Mouse (Mus musculus) heart, adult 9 months (tissue): ENCODE results near the gene 4930426L09Rik.
"Not testable (repeated sequence)": the region's sequence is repeated elsewhere in the genome, so short reads cannot be mapped to it uniquely, and the experiment has no call there.

ENCODE experiments used
- DNase-seq, 2 experiments: peaks; one replicate each; pipeline ENCODE4 v3.0.0; 2022; ENCODE audit warnings: low spot score in 2 of 2

Gene 4930426L09Rik

DNA sequence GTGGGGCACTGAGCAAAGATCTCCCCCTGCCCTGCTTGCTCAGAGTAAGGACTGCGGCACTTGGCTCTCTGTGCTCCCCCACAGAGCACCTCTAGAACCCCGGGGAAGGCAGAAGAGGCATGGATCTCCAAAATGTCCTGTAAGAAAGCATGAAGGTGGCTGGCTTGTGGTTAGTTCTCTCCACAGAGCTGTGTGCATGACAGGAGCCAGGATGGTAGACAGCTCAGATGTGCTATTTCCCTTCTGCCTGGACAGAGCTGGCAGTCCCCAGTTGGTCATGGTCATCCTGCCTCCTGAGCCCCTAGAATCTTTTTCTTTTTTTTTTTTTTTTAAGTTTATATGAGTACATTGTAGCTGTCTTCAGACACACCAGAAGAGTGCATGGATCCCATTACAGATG lies 27.7 kb upstream of the 4930426L09Rik start:
- no peak for DNase-seq

DNA sequence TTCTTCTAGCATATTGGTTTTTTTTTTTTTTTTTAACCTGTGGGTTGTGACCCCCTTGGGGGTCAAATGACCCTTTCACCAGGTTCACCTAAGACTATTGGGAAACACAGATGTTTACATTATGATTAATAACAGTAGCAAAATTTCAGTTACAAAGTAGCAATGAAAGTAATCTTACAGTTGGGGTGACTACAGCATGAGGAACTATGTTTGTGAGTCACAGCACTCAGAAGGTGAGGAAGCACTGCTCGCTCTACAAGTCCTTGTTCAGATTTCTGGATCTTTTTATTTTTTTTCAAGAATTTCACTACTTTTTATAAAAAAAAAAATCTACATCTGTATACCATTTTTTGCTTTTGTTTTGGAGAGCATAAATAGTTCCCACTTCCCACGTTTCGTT lies 26.6 kb upstream of the 4930426L09Rik start:
- no peak for DNase-seq

DNA sequence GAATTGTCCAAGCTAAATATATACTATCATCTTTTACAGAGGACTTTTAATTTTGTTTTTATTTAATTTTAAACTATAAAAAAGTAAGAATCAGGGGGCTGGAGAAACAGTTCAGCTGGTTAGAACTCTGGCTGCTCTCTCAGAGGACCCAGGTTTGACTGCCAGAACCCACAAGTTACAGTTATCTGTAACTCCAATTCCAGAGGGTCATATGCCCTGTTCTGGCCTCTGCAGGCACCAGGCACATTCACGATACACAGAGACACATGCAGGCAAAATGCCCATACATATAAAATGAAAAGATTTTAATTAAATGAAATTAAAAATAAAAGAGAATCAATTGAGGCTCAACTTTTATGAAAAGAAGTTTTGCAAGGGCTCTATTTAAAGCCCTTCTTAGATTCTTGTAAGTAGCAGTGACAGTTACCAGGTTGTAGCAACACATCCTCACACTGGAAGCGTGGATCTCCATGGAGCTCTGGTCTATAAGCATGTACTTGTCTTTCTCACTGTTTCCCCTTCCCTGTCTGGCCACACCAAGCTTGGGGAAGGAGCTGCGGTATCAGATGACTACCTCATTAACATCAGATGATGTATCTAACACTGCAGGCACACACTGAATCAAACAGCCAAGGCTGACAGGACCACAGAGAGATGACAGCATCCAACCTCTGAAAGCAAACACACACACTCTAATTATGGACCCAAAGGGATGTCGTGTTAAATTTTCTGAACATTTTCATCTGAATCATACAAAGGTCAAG lies 23.1 kb upstream of the 4930426L09Rik start:
- DNase-seq = no peak

DNA sequence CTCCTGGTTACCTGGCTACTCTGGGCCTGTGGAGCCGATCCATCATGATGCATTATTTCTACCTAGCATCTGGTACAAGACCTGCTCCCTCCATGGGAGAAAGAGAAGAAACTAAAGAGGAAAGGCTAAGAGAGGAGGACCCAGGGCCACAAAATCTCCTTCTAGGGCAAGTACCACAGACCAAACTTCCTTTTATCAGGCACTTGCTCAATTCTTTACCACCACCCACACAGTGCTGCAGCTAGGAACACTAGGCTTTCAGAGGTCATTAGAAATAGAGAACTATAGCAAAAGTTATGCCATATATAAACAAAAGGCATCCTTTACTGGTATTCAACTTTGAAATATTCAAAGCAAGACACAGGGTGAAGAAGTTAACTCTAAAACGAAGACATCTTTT lies 22.0 kb upstream of the 4930426L09Rik start:
- DNase-seq = peak in 1 of 2 experiments; percentile 5

DNA sequence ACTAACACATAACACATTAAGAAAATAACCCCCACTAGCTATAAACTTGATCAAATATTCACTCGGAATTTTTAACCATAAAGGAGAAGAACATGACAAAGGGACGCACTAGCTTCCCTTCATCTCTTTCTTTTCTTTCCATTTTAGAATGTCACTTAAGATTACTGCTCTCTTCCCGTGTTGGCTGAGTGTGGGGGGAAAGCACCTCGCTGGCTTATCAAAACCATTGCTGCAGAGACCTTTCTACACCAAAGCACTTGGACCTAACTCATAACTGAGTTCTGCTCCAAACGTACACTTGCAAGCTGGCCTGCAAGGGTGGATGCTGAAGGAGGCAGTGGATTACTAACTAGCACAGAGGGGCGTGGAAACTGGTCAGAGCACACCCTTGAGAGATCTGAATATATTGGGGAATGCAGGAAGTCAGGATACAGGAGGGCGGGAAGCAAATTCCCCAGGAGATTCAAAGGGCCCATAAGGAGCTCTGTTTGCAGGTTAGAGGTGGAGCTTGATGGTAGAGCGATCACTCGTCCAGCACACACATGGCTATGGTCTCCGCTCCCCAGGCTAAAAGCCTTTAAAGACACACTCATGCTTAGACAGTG lies 20.8 kb upstream of the 4930426L09Rik start:
- DNase-seq = no peak

DNA sequence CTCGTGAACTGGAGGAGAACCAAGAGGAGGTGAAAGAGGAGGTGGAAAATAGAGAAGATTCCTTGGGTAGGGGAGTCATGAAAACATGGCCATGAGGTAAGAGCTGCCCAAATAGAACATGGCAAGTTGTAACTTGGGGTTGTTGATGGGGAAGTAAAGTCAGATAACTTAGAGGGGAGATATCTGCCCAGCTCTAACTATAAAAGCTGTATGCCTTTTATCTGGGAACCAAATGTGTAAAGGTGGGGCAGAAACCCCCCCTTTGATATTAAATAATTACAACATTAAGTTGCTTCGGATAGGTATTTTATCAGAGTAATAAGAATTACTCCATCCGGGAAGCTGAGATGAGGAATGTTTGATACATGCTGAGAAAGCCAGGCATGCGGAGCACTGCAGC lies 19.1 kb upstream of the 4930426L09Rik start:
- no peak for DNase-seq

DNA sequence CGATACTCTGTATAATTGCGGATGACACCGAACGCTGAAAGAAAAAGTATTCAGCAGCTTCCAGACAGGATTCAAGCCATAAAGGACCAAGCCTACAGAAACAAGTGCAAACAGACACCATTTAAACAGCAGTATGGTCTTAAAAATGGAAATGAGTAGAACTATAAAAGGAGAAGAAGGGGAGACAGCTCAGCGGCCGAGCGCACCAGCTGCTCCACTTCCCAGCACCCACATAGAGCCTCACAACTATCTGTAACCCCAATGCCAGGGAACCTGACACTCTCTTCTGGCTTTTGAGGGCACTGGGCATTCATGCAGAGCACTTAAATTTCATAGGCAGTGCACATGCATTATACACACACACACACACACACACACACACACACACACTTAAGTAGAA lies 18.5 kb upstream of the 4930426L09Rik start:
- DNase-seq = no peak

DNA sequence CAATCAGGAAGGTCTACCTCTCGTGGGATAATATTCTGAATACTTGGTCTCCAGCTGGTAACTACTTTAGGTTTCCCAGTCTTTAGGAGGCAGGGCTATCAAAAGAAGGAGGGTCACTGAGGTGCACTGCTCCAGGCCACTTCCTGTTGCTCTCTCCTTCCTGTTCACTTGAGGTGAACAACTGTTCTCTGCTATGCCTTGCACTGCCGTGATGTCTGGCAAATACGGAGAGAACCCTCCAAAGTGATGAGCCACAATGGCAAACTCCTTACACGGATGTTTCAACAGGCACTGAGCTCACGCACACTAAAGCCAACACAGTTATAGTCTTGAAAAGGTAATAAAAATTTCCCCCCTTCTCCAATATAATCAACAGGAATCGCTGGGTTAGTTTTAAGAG lies 15.6 kb upstream of the 4930426L09Rik start:
- no peak for DNase-seq

DNA sequence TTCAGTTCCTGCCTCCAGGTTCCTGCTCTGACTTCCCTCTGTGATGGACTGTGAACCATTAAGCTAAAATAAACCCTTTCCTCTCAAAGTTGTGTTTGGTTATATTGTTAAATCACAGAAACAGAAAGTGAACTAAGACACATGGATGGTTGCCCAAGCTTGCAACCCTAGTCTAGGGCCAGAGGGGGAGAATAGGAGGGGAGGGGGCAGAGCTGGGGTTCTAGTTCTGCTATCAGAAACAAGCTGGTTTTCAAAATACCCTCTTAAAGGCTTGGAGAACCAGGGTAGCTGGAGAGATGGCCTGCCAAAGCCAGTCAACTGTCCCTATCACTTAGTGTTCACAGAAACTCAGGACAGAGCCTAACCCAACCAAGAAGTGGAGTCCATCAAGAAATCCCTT lies 14.6 kb upstream of the 4930426L09Rik start:
- no peak for DNase-seq

DNA sequence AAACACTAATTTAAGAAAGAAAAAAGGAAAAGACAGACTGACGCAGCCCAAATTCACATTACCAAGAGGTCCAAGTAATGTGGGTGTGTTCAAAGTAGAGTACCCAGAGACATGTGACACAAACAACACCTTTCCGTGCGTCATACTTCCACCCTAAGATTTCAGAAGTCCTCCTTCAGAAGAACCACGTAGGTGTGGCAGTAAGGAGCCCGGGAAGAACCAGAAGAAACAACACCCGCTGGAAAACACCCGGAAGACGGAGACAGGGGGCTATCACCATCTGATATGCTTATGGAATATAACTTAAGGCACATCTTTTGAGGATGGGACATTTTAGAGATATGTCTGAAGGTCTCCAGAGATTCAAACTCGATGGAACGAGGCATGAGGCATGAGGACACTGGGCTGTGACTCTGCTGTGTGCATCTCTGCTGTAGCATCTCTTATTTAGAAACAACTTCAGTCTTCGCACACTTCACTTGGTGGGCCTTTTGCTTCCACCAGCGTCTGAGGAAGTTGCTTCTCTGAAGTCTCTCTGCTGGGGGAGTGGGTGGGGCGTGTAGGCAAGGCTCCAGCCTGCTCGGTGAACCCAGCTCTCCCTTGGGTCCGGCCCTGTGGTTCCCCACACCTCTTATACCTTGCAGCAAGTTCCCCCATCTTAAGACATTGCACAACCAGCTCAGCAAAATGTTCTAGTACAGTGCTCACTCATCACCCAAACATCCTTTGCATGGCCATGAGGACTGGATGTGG lies 13.9 kb upstream of the 4930426L09Rik start:
- DNase-seq = peak; percentile 26 to 44

DNA sequence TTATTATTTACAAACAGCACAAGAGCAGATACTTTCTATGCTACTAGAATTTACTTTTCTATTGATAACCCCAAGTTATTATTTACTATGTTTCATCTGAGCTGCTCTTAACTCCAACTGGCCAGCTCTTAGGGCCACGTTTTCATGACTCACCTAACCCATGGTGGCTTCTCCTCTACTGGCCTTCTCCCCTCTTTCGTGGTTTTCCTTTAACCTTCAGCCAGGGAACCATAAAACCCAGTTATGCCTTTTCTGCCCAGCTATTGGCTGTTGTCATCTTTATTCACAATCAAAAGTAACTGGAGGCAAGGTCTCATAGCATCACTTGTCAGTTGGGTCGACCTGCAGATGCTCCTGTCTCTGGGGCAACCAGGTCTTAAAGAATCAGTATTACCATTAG lies 12.6 kb upstream of the 4930426L09Rik start:
- DNase-seq = no peak

DNA sequence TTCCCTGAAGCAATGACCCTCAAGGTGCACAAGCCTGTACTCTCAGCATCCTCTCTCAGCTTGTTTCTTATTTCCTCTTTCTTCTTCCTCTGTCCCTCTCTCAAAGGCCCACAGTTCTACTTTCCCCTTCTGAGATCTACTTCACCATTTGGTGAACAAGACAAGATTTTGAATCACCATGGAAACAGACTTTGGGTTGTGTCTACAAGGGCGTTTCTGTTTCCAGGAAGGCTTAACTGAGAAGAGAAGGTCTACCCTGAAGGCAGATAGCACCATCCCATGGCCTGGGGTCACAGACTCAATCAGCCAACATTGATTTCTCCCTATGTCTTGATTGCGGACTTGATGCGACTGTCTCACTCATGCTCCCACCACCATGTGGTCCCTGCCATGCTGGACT lies 9.3 kb upstream of the 4930426L09Rik start:
- DNase-seq = peak in 1 of 2 experiments; percentile 6

DNA sequence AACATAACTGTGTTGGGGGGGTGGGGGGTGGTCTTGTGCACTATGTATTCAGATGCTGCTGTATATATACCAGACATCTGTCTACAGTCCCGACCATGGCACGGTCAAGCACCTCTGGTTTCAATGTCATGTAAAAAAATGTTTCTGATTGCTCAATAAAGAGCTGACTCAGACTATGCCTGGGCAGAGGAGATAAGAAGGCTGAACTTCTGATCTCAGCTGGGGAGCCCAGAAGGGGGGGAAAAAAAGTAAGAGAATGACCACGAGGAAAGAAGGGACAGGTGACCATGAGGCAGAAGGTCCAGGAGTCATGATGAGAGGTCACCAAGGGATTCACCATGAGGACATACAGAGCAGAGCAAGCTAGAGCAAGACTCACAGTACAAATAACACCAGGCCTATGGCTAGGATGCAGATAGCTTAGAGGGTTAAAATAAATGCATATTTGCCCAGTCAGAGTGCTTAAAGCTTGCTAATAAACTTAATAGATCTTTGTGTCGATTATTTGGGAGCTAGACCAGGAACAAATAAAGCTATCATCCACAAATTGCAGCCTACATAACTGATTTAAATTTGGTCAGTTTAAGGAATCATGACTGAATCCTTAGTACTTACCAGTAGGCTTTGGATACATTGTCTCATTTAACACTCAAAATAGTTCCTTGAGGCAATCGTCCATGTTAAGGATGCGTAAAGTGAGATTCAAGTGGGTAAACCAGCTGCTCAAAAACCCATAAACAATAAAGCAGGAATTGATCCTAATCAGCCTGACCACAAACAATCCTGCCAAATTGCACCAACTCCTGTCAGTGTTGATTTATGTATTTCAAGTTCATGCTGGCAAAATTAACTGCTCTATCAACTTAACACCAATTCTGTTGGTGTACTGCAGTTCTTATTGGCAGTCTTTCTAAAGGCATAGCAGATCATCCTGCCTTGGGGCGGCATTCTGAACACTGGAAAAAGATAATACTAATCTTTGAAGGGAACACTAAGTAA lies 5.3 kb upstream of the 4930426L09Rik start:
- DNase-seq = no peak

DNA sequence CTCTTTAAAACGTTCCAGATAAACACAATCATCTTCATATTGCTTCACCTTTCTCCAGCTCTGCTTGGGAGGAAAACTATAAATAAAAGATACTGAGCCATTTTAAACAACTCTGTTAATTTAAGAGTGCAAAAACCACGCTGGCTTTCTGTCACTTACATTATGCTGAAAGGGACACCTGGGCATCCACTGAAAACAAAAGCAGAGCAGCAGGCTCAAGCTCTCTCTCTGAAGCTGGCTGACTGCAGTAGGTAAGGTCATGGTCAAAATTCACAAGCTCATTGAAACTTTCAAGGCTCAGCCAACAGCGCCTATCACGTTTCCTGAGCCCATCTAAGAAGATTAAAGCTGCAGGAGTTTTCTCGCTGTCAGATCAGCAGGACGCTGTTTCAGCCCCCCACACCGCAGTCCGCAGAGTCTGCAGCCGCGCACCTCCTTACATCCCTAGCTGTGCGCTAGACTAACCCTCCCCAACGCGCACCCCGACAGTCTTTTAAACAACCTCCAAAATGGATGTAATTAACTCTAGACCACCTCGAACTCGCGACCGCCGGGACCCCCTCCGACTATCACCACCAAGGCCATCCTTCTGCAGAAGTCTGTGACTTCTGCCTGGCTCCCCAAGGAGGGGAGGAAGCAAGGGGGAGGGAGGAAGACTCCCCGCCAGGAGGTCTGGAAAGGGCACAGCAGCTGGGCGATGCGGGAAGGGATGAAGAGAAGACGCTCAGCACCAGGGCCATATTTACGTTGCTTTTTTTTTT lies 1.5 kb upstream of the 4930426L09Rik start:
- peak in 1 of 2 experiments; percentile 18 for DNase-seq

DNA sequence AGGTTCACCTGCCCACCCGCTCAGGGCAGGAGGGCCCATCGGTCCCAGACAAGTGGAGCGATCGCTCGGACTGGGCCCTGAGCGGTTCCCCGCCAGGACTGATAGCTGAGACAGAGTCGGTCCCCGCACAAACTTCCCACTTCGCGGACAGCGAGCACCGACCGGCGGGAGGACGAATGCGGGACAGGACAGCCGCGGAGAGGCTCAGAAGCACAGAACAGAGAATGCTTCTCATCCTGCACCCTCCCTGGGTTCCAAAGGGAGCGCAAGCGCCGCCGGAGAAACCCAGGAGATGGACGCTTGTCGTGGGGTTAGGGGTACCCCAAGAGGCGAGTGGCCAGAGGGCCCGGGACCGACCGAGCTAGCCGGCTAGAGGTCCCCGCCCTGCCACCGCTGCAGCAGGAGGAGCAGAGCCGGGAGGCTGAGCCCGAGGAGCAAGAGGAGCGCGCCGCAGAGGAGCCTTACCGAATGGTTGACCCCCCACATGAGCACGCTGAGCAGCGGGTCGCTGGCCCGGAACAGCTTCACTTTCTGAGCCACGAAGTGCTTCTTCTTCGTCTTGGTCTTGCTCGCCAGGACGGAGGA lies 664 bp upstream of the 4930426L09Rik start:
- DNase-seq = peak; percentile 32 to 41

DNA sequence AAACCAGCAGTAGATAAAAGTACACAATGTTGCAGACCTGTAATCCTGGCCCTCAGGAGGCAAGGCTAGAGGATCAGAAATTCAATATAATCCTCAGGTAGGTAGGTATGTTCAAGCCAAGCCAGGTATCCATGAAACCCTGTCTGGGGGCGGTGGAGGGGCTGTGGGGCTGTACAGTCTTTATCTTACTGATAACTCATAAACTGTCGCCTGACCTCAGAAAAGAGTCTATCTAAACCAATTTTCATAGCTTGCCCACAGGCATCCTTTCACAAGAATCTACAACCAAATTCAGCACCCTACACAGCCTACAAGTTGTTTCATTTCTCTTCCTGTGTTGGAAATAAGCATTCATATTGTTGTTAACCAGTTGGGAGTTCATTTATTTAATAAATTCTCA lies 1.3 kb downstream of the 4930426L09Rik start:
- DNase-seq = no peak

DNA sequence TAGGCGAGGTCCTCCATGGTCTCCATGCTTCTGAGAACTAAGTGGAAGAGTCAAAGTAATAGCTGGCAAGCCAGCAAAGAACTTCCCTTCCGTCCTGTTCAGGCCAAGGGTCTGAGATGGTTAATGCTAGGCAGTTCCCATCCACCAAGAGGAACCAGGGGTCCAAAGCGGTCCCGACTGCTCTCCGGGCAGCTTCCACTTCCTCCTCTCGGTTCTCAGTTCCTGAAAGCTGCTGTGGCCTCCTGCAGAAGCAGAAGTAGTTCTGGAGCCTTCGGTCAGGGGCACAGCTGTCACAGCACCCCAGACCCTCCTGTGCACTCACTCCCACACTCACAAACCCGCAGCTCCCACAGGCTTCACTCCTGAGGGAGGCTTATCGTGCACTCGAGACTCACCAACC lies 6.7 kb downstream of the 4930426L09Rik start:
- peak; percentile 28 to 71 for DNase-seq

DNA sequence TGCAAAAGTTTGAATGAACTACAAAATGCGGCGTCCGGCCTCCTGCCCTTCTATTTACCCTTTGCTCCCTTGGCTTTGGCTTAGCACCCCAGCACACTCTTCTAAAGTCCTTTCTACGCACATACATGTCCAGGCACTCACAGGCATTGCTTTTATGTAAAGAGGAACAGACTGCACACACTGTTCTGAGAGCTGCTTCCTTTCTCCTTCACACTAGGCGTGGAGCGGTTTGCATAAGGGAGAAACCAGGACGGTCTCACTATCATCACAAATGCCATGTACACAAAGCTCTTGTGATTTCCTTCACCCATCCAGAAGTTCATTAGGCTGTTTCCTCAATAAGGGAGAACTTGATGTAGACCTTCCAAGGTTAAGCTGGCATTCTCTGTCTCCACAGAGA lies 8.0 kb downstream of the 4930426L09Rik start:
- DNase-seq = no peak

DNA sequence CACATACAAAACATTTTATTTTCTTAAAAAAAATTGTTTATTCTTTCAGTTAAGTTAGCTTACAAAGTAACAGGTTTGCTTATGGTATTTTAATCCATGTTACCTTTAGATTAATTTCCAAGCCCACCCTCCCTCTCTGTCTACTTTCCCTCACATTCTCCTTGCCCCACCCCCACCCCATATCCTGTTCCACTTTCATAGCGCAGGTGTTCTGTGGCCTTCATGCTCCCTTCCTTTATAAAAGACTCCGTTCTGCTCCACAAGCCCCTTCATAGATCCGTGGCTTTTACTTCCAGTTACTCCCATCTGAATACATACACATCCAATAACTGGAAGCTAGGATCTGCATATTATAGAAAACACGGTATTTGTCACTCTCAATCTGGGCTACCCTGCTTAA lies 9.4 kb downstream of the 4930426L09Rik start:
- DNase-seq = no peak

DNA sequence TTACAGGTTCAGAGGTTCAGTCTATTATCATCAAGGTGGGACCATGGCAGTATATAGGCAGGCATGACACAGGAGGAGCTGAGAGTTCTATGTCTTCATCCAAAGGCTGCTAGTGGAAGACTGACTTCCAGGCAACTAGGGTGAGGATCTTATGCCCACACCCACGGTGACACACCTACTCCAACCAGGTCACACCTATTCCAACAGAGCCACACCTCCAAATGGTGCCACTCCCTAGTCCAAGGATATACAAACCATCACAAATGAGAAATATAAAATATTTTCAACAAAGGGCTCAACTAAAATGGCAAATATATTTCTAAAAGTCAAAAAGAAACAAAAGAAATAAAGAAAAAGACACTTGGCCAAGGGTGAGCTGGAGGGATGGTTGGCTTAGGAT lies 12.4 kb downstream of the 4930426L09Rik start:
- DNase-seq = not testable (repeated sequence)
